Mouse (Mus musculus): ENCODE data around the gene Acot13. TPM values are rescaled to one million over a fixed set of nuclear protein-coding genes. Genes with fewer than 3 reads are reported as not detected.
"Not testable (repeated sequence)": the region's sequence is repeated elsewhere in the genome, so short reads cannot be mapped to it uniquely, and the experiment has no call there.

Acot13 gene
- polyA plus RNA-seq, 1 experiment from 2014 or later = 93.4 TPM

GRCm38 (mm10) chr13:24837765-24838164, 6.4 kb upstream of the Acot13 start:
- WGBS = 89% methylated on average over 8 of the region's 8 CpGs
- H3K27ac ChIP-seq (ENCODE audit: low read length); H3K9me3 ChIP-seq (replicated peaks; ENCODE audit: control insufficient read depth, low read length); H3K9ac ChIP-seq (ENCODE audit: low read length); H3K4me2 ChIP-seq (ENCODE audit: low read depth, low read length); ATAC-seq (ENCODE audit: insufficient read depth, low FRiP score); H3K4me3 ChIP-seq (replicated peaks; ENCODE audit: low read length); H3K27me3 ChIP-seq (ENCODE audit: control insufficient read depth, insufficient read depth, low read length); H3K36me3 ChIP-seq (ENCODE audit: control insufficient read depth, insufficient read depth, low read length): not testable (repeated sequence)
- peaks cover 15% of the 10 kb centered on the region for H3K4me1 ChIP-seq (ENCODE audit: control insufficient read depth, insufficient read depth, low read length)

GRCm38 (mm10) chr13:24832811-24833155, 1.4 kb upstream of the Acot13 start:
- Histone ChIP-seq H3K27ac (ENCODE audit: low read length) (no peak overlapping the region), H3K9me3 (replicated peaks; ENCODE audit: control insufficient read depth, low read length) (no peaks in the 10 kb centered on the region), H3K27me3 (ENCODE audit: control insufficient read depth, insufficient read depth, low read length) (no peaks in the 10 kb centered on the region), H3K4me3 (replicated peaks; ENCODE audit: low read length) (peak overlapping the region; percentile 97), H3K4me2 (ENCODE audit: low read depth, low read length) (peak overlapping the region; percentile 94), H3K36me3 (ENCODE audit: control insufficient read depth, insufficient read depth, low read length) (no peaks in the 10 kb centered on the region), H3K9ac (ENCODE audit: low read length) (peak overlapping the region; percentile 99), H3K4me1 (ENCODE audit: control insufficient read depth, insufficient read depth, low read length) (peaks cover 20% of the 10 kb centered on the region)
- no peak for ATAC-seq (ENCODE audit: insufficient read depth, low FRiP score)
- WGBS = 20% methylated on average over 2 of the region's 2 CpGs

- ATAC-seq (ENCODE audit: insufficient read depth, low FRiP score) = no peak
- Histone ChIP-seq H3K9me3 (replicated peaks; ENCODE audit: control insufficient read depth, low read length) (no peaks in the 10 kb centered on the region), H3K4me3 (replicated peaks; ENCODE audit: low read length) (peak overlapping the region; percentile 97), H3K27me3 (ENCODE audit: control insufficient read depth, insufficient read depth, low read length) (no peaks in the 10 kb centered on the region), H3K27ac (ENCODE audit: low read length) (peak overlapping the region; percentile 91), H3K9ac (ENCODE audit: low read length) (peak overlapping the region; percentile 99), H3K4me2 (ENCODE audit: low read depth, low read length) (peak overlapping the region; percentile 94), H3K36me3 (ENCODE audit: control insufficient read depth, insufficient read depth, low read length) (no peaks in the 10 kb centered on the region), H3K4me1 (ENCODE audit: control insufficient read depth, insufficient read depth, low read length) (peaks cover 20% of the 10 kb centered on the region)
- 2% methylated on average over 21 of the region's 21 CpGs for WGBS
Measured at GRCm38 (mm10) chr13:24832131-24832810, 931 bp upstream of the Acot13 start.

- Histone ChIP-seq H3K4me3 (replicated peaks; ENCODE audit: low read length) (peak overlapping the region; percentile 97), H3K9ac (ENCODE audit: low read length) (peak overlapping the region; percentile 99)
- WGBS = 2% methylated on average over 20 of the region's 20 CpGs
Measured at GRCm38 (mm10) chr13:24830756-24831352, 486 bp downstream of the Acot13 start.

GRCm38 (mm10) chr13:24826116-24826515, 5.2 kb downstream of the Acot13 start:
- H3K9me3 ChIP-seq (replicated peaks; ENCODE audit: control insufficient read depth, low read length) = no peaks in the 10 kb centered on the region
- 69% methylated on average over 7 of the region's 7 CpGs for WGBS
- H3K9ac ChIP-seq (ENCODE audit: low read length) = no peak overlapping the region
- H3K27ac ChIP-seq (ENCODE audit: low read length) = no peak overlapping the region
- no peaks in the 10 kb centered on the region for H3K27me3 ChIP-seq (ENCODE audit: control insufficient read depth, insufficient read depth, low read length)
- H3K4me2 ChIP-seq (ENCODE audit: low read depth, low read length) = no peak overlapping the region
- H3K36me3 ChIP-seq (ENCODE audit: control insufficient read depth, insufficient read depth, low read length) = no peaks in the 10 kb centered on the region
- no peak for ATAC-seq (ENCODE audit: insufficient read depth, low FRiP score)
- no peaks in the 10 kb centered on the region for H3K4me1 ChIP-seq (ENCODE audit: control insufficient read depth, insufficient read depth, low read length)
- H3K4me3 ChIP-seq (replicated peaks; ENCODE audit: low read length) = no peak overlapping the region

More at GRCm38 (mm10) chr13:24830756-24831352, 486 bp downstream of the Acot13 start:
- no peaks in the 10 kb centered on the region for H3K9me3 ChIP-seq (replicated peaks; ENCODE audit: control insufficient read depth, low read length)
- ATAC-seq (ENCODE audit: insufficient read depth, low FRiP score) = no peak
- no peaks in the 10 kb centered on the region for H3K36me3 ChIP-seq (ENCODE audit: control insufficient read depth, insufficient read depth, low read length)
- no peaks in the 10 kb centered on the region for H3K27me3 ChIP-seq (ENCODE audit: control insufficient read depth, insufficient read depth, low read length)
- H3K4me2 ChIP-seq (ENCODE audit: low read depth, low read length) = peak overlapping the region; percentile 78
- peaks cover 18% of the 10 kb centered on the region for H3K4me1 ChIP-seq (ENCODE audit: control insufficient read depth, insufficient read depth, low read length)
- H3K27ac ChIP-seq (ENCODE audit: low read length) = peak overlapping the region; percentile 87

GRCm38 (mm10) chr13:24825587-24825986, 5.8 kb downstream of the Acot13 start:
- Histone ChIP-seq H3K36me3 (ENCODE audit: control insufficient read depth, insufficient read depth, low read length) (no peaks in the 10 kb centered on the region), H3K4me3 (replicated peaks; ENCODE audit: low read length) (no peak overlapping the region), H3K27me3 (ENCODE audit: control insufficient read depth, insufficient read depth, low read length) (no peaks in the 10 kb centered on the region), H3K9ac (ENCODE audit: low read length) (no peak overlapping the region), H3K4me1 (ENCODE audit: control insufficient read depth, insufficient read depth, low read length) (no peaks in the 10 kb centered on the region), H3K9me3 (replicated peaks; ENCODE audit: control insufficient read depth, low read length) (no peaks in the 10 kb centered on the region), H3K27ac (ENCODE audit: low read length) (no peak overlapping the region), H3K4me2 (ENCODE audit: low read depth, low read length) (no peak overlapping the region)
- 72% methylated on average over 4 of the region's 4 CpGs for WGBS
- no peak for ATAC-seq (ENCODE audit: insufficient read depth, low FRiP score)

GRCm38 (mm10) chr13:24824647-24825046, 6.7 kb downstream of the Acot13 start:
- Histone ChIP-seq H3K27ac (ENCODE audit: low read length) (no peak overlapping the region), H3K4me1 (ENCODE audit: control insufficient read depth, insufficient read depth, low read length) (no peaks in the 10 kb centered on the region), H3K4me3 (replicated peaks; ENCODE audit: low read length) (no peak overlapping the region), H3K36me3 (ENCODE audit: control insufficient read depth, insufficient read depth, low read length) (no peaks in the 10 kb centered on the region), H3K4me2 (ENCODE audit: low read depth, low read length) (no peak overlapping the region), H3K27me3 (ENCODE audit: control insufficient read depth, insufficient read depth, low read length) (no peaks in the 10 kb centered on the region), H3K9me3 (replicated peaks; ENCODE audit: control insufficient read depth, low read length) (no peaks in the 10 kb centered on the region), H3K9ac (ENCODE audit: low read length) (no peak overlapping the region)
- 92% methylated on average over 4 of the region's 4 CpGs for WGBS
- no peak for ATAC-seq (ENCODE audit: insufficient read depth, low FRiP score)

- Histone ChIP-seq H3K27ac (ENCODE audit: low read length) (no peak overlapping the region), H3K9me3 (replicated peaks; ENCODE audit: control insufficient read depth, low read length) (no peaks in the 10 kb centered on the region), H3K4me3 (replicated peaks; ENCODE audit: low read length) (no peak overlapping the region), H3K4me2 (ENCODE audit: low read depth, low read length) (no peak overlapping the region), H3K27me3 (ENCODE audit: control insufficient read depth, insufficient read depth, low read length) (no peaks in the 10 kb centered on the region), H3K36me3 (ENCODE audit: control insufficient read depth, insufficient read depth, low read length) (peaks cover 3% of the 10 kb centered on the region; the same call in 1 of the 2 replicates), H3K4me1 (ENCODE audit: control insufficient read depth, insufficient read depth, low read length) (no peaks in the 10 kb centered on the region), H3K9ac (ENCODE audit: low read length) (no peak overlapping the region)
- 80% methylated on average over 16 of the region's 16 CpGs for WGBS
- no peak for ATAC-seq (ENCODE audit: insufficient read depth, low FRiP score)
Measured at GRCm38 (mm10) chr13:24822663-24823343, 8.5 kb downstream of the Acot13 start.

GRCm38 (mm10) chr13:24819931-24820330, 11.4 kb downstream of the Acot13 start:
- 76% methylated on average over 1 of the region's 1 CpGs for WGBS
- H3K4me3 ChIP-seq (replicated peaks; ENCODE audit: low read length) = no peak overlapping the region
- no peak overlapping the region for H3K27ac ChIP-seq (ENCODE audit: low read length)
- no peaks in the 10 kb centered on the region for H3K9me3 ChIP-seq (replicated peaks; ENCODE audit: control insufficient read depth, low read length)
- ATAC-seq (ENCODE audit: insufficient read depth, low FRiP score) = no peak
- no peaks in the 10 kb centered on the region for H3K27me3 ChIP-seq (ENCODE audit: control insufficient read depth, insufficient read depth, low read length)
- H3K4me2 ChIP-seq (ENCODE audit: low read depth, low read length) = no peak overlapping the region
- H3K4me1 ChIP-seq (ENCODE audit: control insufficient read depth, insufficient read depth, low read length) = no peaks in the 10 kb centered on the region
- no peak overlapping the region for H3K9ac ChIP-seq (ENCODE audit: low read length)
- H3K36me3 ChIP-seq (ENCODE audit: control insufficient read depth, insufficient read depth, low read length) = peaks cover 3% of the 10 kb centered on the region; the same call in 1 of the 2 replicates

Measured in stomach, embryonic 16.5 days (tissue).